Mouse (Mus musculus): ENCODE results near the gene Tmprss2.
A peak's percentile ranks its signal among the peaks of the same experiment; 100 is the strongest.
"Not testable (repeated sequence)": the region's sequence is repeated elsewhere in the genome, so short reads cannot be mapped to it uniquely, and the experiment has no call there.

The Tmprss2 gene

GRCm38 (mm10) chr16:97591512-97591911 is 19.5 kb downstream of the Tmprss2 start:
- DNase-seq (ENCODE audit: inconsistent ontology term), result no peak

DNA sequence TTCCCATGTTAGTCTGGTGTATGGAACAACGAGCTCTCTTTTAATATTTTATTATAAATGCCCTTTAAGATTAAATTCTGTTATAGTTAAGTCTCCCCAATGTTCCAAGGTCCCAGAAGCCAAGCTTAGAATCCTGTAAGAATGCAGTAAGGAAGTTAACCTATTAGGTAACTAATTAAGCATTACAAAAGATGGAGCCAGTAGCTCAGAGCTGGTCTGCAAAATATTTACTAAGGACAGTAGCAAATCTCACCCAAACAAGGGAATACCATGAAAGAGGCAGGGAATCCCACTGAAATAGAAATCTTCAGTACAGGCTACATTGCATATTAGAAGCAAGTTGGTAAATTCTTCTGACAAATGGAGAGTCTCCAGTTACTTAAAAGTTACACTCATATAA is 28.1 kb downstream of the Tmprss2 start:
- not testable (repeated sequence) for DNase-seq (ENCODE audit: inconsistent ontology term)

- DNase-seq (ENCODE audit: inconsistent ontology term), result peak; percentile 30
These were observed 41.6 kb downstream of the Tmprss2 start for GRCm38 (mm10) chr16:97569426-97569825.

GRCm38 (mm10) chr16:97568662-97569061 is 42.3 kb downstream of the Tmprss2 start:
- no peak for DNase-seq (ENCODE audit: inconsistent ontology term)

DNA sequence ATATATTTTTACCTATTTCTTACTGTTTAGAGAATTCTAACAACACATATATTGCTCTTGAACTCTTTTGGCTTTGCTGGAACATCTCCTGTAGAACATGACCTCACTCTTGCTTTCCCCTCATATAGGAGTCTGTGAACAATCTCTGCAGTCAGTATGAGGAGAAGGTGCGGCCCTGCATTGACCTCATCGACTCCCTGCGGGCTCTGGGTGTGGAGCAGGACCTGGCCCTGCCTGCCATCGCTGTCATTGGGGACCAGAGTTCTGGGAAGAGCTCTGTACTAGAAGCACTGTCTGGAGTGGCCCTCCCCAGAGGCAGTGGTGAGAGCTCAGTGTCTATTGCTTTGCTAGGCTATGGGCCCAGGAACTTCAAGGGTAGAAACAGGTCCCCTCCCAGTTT is 66.7 kb downstream of the Tmprss2 start:
- DNase-seq (ENCODE audit: inconsistent ontology term), result no peak

DNA sequence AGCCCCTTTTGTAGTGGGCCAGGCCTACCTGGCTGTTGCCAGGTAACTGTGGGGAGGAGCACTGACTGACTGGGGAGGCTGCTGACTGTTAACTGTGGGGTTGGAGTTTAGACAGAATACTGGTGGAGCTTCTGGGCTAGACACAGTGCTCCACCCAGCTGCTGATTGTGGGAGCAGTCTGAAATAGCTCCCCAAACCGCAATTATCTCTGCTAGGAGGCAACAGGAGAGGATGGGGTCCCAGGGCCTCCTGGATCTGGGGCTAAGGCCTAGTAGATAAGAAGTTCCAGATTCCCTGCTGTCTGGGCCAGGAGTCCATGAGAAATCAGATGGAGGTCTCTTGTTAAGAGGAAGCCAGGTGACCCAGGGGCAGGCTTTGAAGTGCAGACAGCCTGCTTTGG is 74.1 kb downstream of the Tmprss2 start:
- no peak for DNase-seq (ENCODE audit: inconsistent ontology term)

DNA sequence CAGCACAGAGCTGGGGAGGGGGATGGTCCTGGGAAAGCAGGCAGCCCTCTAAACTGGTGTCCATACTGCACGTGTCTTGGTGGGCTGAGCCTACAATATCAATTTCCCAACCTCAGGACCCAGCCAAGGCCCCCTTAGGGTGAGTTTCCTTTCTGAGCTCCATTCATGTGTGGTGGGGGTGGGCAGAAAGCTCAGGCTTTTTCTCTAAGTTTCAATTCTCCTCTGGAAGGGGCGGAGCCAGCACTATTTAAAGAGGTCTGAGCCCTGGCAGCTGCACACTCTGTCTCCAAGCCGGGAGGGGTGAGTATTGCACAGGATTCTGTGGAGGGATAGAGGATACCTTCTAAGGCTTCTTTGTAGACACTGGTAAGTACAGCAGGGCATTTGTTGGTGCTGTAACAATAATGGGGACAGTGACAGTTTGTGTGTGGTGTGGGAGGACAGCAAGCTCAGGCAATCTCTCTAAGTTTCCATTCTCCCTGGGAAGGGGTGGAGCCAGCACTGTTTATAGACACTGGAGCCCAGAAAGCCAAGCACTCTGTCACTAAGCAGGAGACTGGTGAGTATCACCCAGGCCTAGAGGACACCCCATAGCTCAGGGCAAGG is 75.1 kb downstream of the Tmprss2 start:
- peak; percentile 65 for DNase-seq (ENCODE audit: inconsistent ontology term)

- peak; percentile 89 for DNase-seq (ENCODE audit: inconsistent ontology term)
These were observed 76.0 kb downstream of the Tmprss2 start for GRCm38 (mm10) chr16:97534876-97535461.

DNA sequence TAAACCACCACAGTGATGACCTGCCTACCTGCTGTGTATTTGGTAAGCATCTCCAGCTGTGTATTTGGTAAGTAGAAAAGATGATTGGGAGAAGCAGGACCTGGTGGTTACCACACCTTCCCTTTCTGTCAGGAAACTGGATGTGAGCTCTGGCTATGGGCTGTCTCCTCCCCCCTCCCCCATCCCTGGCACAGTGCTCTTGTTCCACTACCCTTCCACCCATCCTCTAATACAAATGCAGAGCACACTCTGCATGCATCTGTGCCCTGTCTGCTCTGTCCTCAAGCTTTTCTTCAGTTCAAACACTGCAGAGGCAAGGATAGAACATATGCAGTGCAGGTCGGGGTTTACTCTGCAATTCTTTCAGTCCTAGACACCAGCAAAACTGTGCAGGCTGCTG is 76.5 kb downstream of the Tmprss2 start:
- no peak for DNase-seq (ENCODE audit: inconsistent ontology term)

GRCm38 (mm10) chr16:97533751-97534150 is 77.2 kb downstream of the Tmprss2 start:
- no peak for DNase-seq (ENCODE audit: inconsistent ontology term)

DNA sequence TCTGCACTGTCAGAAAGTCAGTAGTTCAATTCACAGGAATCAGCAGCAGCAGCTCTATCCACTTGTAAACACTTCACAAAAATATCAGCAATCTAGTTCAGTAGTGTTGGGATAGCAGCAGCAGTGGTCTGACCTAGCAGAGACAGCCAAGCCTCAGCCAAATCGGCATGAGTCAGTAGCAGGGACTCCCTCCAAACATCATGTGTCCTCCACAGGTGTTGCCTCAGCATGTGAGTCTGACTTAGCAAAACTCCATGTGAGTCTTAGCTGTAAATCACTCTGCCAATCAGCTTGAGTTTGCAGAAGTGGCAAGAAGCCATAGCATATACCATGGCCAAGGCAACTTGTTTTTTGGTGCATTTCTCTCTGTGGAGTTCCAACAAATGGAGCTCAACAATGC is 77.9 kb downstream of the Tmprss2 start:
- no peak for DNase-seq (ENCODE audit: inconsistent ontology term)

DNA sequence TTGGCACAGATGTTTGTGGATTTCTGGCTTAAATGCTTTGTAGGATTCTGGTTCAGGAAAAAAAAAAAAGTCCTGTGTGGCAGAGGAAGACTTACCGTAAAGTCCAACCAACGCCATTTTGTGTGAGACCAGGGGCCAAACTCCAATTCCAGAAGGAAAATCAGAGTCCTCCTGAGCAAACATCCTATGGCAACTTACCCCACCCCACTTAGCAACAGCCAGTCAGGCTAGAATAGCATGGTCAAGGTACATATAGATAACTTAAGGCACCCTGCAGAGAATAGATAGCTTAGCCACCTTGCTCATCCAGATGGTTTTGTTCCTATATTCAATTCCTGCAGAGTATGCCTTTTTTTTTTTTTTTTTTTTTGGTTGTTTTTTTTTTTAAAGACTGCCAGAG is 81.8 kb downstream of the Tmprss2 start:
- no peak for DNase-seq (ENCODE audit: inconsistent ontology term)

DNA sequence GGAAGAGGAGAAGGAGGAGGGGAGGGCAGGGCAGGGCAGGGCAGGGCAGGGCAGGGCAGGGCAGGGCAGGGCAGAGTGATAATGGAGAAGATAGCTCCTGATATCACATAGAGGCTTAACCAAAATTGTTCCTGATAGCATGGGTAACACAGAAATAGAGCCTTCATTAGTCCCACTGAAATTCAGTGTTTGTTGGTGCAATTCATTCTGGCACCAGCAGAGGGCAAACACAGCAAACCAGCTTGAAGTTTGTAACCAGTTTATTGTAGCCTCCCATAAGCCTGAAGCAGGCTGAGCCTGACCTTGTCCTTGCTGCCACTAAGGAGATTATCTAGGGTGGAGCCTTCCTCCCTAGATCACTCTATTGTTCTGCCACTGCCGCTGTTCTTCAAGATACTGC is 88.0 kb downstream of the Tmprss2 start:
- DNase-seq (ENCODE audit: inconsistent ontology term), result peak; percentile 20

- DNase-seq (ENCODE audit: inconsistent ontology term), result no peak
These were observed 89.0 kb downstream of the Tmprss2 start for GRCm38 (mm10) chr16:97521983-97522382.

DNA sequence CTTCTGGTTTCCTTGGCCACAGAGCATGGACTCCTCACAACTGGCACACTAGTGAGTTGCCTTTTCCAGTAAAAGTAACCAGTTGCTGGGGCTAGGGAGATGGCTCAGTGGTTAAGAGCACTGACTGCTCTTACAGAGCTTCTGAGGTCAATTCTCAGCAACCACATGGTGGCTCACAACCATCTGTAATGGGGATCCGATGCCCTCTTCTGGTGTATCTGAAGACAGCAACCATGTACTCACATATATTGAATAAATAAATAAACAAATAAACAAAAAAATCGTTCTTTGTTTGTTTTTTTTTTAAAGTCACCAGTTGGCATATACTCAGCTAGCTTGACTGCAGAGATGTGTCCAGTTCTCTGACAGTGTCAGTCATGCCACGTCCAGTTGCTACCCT is 94.7 kb downstream of the Tmprss2 start:
- DNase-seq (ENCODE audit: inconsistent ontology term), result no peak
